Mouse (Mus musculus) inflammation-experienced regulatory T-cells, adult 6 months (primary cell): Measurements from ENCODE around the gene Ppy. TPM values are rescaled to one million over a fixed set of nuclear protein-coding genes. Genes with fewer than 3 reads are reported as not detected.

Source experiments
- ATAC-seq: one replicate; pipeline ENCODE4 v1.8.0; 2017
- polyA plus RNA-seq, 3 experiments: library from polyadenylated mRNA; unstranded; fragments of 100-300 nt; shearing (Covaris generic); gene quantifications; one replicate each; pipeline ENCODE4 v1.2.1; 2017

Gene Ppy
- not detected for polyA plus RNA-seq

DNA sequence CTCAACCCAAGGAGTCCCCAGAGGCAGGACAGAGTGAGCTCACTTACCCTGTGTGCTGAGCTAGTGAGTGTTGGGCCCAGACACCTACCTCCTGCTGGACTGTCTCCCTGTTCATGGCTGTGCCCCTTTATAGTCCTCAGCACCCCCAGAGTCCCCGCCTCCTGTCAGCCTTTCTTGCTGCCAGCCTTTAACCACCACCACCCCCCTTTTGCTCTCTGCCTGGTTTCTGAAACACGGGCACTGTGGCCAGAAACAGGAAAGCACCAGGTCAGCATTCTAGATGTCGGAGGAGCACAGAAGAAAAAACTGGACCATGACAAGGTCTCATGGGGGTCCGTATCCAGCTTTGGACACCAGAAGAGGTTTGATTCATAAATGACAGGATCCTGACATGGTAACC is at the start of gene Ppy:
Gene Ppy, minus strand, starts transcription at position 101 of the 400 bp plus-strand sequence.
- ATAC-seq: no peak

GRCm38 (mm10) chr11:102147213-102147989 is 46.3 kb upstream of the Ppy start:
- no peak for ATAC-seq

- ATAC-seq: no peak
Observed at GRCm38 (mm10) chr11:102146531-102146930, 45.4 kb upstream of the Ppy start.

GRCm38 (mm10) chr11:102146005-102146404 is 44.9 kb upstream of the Ppy start:
- ATAC-seq: no peak

- no peak for ATAC-seq
Observed at GRCm38 (mm10) chr11:102145471-102146001, 44.4 kb upstream of the Ppy start, which contains the start of gene Nags. Nags (plus strand) TSS chr11:102145513.

GRCm38 (mm10) chr11:102144957-102145470 is 43.9 kb upstream of the Ppy start:
- no peak for ATAC-seq

GRCm38 (mm10) chr11:102142355-102142754 is 41.2 kb upstream of the Ppy start:
- ATAC-seq: no peak

DNA sequence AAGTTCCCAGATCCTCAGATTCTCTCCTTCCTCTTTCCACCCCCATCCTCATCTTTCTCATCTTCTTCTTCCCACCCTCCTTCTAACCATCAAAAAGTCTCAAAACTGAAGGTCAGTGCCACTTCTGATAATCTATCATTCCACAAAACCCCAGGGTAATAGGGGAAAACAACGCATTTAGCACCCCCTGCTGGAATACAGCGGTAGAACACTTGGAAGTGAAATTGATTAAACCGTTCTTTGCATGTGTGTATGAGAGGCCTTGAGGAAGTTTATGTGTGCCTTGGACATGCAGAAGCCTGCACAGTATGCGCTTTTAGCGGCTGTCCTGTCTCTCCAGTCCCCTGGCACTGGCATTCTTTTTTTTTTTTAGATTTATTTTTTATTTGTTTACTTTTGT is 39.4 kb upstream of the Ppy start:
- ATAC-seq: no peak

DNA sequence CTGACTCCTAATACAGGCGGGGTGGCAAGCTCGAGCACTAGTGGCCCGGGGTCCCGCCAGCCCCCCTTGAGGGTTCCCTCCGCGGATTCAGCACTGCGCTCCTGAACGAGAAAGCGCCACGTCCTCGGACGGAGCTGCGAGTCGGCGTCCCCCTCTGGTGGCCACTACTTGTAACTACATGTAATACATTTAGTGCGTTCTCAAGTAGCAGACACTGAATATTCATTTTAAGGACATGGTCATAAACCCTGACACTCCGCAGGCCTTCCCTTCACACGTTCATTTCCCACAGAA is 37.3 kb upstream of the Ppy start:
- ATAC-seq: no peak

DNA sequence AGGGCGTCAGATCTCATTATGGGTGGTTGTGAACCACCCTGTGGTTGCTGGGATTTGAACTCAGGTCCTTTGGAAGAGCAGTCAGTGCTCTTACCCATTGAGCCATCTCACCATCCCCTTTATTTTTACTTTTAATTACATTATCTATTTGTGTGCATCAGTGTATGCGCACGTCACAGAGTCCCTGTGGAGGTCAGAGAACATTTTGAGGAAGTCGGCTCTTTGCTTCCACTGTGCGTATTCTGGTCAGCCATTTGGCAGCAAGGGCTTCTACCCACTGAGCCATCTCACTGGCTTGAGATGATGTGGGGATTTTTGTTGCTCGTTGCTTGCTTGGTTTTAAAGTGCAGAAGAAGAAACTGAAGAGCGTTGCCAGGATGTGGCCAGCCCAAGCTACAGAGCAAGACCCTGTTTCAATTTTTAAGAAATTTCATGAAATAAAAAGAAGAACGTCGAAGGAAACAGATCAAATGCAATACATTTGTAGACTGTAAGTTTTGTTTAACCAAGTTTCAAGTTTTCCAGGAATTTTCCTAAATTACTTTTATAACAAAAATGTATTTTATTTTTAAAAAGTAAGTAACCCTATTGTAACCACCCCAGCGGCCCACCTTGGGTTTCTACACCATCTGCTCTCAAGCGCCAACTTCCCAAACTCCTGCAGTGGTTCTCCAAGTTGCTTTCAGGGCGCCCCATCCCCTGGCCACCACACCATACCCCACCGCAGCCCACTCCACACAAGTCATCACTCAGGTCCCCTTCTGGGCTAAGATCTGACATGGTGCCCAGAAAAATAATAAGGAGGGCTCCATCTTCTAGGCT is 36.7 kb upstream of the Ppy start:
- ATAC-seq: no peak

DNA sequence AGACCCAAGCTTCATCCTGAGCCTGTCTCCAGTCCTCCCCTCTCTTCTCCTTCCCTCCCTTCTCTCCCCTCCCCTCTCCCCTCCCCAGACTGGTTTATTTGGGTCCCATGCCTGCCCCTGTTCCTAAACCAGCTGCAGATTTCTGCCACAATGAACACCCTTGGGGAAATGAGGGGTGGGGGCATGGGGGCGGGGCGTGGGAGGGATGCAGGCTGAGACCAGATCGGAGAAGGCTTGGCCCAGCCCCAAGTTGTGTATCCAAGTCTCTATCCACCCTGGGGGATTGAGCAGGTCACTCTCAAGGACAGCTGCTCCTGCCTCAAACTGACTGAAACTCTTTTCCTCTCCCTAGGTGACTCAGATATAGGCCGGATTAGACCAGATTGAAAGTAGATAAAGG is 33.4 kb upstream of the Ppy start:
- ATAC-seq: no peak

DNA sequence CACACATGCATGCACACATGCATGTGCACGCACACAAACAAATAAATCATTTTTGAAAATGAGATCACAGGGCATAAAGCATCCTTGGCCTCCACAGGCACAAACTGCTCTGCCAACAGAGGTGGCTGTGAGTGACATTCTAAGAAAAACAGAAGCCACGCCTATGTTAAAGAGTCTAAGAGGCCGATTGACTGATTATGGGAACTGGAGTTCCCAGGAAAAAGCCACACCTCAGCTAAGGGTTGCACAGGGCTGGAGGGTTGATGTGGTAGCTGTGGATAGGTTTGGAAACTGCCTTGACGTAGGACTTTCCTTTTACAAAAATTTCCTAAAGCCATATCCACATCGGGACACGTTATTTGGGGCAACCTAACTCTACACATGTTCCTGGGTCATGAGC is 16.3 kb upstream of the Ppy start:
- ATAC-seq: no peak

GRCm38 (mm10) chr11:102116241-102116640 is 15.1 kb upstream of the Ppy start:
- ATAC-seq: no peak

GRCm38 (mm10) chr11:102111576-102111975 is 10.5 kb upstream of the Ppy start:
- ATAC-seq: no peak

- no peak for ATAC-seq
Observed at GRCm38 (mm10) chr11:102107732-102108131, 6.6 kb upstream of the Ppy start, which contains the start of gene Pyy. Pyy (minus strand) TSS chr11:102107832.

DNA sequence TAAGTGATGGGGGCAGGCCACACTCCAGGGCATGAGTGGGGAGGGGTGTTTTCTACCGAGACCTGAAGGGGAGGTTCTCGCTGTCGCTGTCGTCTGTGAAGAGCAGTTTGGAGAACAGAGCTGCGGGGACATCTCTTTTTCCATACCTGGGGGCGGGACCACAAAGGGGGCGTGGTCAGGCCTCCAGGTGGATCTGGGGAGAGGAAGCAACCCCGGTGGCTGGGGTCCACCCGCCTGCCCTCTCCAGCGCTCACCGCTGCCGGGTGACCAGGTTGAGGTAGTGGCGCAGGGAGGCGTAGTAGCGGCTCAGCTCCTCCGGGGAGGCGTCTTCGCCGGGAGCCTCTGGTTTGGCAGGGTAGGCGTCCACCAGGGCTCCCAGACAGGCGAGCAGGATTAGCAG is 5.8 kb upstream of the Ppy start:
- ATAC-seq: no peak

GRCm38 (mm10) chr11:102102485-102103258 is 1.6 kb upstream of the Ppy start:
- ATAC-seq: no peak

- ATAC-seq: no peak
Observed at GRCm38 (mm10) chr11:102096887-102097391, 4.2 kb downstream of the Ppy start.

- ATAC-seq: no peak
Observed at GRCm38 (mm10) chr11:102096446-102096845, 4.7 kb downstream of the Ppy start.

DNA sequence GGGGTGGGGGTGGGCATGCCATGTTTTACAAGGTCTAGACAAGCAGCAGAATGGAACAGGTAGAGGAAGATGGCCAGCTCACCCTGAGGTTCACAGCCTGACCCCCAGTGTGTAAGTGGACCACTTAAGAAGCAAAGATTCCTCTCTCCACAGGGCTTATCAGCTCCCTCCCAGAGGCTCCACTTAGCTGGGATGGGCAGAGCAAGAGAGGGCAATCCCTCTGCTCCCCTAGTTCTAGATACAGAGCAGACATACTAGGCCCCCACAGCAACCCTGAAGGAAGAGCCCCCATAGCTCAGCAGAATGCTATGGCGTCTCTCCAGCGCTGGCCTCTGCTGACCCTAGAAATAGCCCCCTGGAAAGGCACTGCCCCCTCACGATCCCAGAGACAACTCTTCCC is 5.4 kb downstream of the Ppy start:
- ATAC-seq: no peak

DNA sequence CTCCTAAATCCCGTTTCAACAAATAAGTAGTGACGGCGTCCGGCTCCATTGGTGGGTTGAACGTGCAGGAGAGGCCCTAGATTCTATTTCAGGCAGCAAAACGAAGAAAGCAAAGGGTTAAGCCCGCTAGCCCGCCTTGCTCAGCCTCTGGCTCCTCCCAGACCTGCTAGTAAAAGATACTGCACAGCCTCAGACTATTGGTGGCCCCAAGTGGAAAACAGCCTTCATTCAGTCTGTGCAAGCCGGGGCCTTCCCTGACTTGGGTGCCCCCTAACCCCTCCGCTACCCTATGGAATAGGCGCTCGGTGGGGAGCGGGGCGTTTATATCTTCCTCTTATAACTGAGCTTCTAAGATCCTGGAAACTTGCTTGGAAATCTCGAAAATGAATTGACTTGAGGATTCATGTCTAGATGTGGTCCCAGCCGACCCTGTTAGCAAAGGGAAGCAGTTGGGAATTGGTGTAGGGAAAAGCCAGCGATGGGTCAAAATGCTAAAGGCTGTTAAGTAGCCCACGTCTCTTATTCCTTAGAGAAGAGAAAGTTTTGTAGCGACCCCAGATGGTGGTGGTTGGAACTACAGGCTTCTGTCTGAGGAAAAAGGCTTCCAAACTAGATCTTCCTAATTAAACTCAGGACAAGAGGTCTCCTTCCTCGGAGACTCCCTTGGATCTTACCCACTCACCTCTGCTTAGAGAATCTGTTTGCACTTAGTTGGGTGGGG is 11.9 kb downstream of the Ppy start:
- ATAC-seq: peak; percentile 46
